Mouse (Mus musculus) heart, postnatal 0 days (tissue): ENCODE results near the gene Mgat4a. TPM values are rescaled to one million over a fixed set of nuclear protein-coding genes. Genes with fewer than 3 reads are reported as not detected.

ENCODE experiments used
- ATAC-seq: fragments of 200-750 bp; cut with Nextera tagmentation; 2 replicates; pipeline ENCODE4 v1.8.0; 2017; ENCODE audit warnings: low read depth, moderate number of reproducible peaks, moderate library complexity; ENCODE audit not compliant: insufficient read depth
- DNase-seq: peaks from one replicate; pipeline ENCODE4 v3.0.0-alpha.2; 2016; ENCODE audit warnings: low spot score
- H3K27ac ChIP-seq: fragments of 300-500 bp; sonication (generic); 2 replicates; pipeline ENCODE4 v1.5.1; 2014; ENCODE audit warnings: low read depth, mild to moderate bottlenecking
- H3K27me3 ChIP-seq: fragments of 300-500 bp; sonication (generic); 2 replicates; pipeline ENCODE4 v1.6.1; 2014; ENCODE audit warnings: low read length, mixed read lengths; ENCODE audit not compliant: control insufficient read depth, insufficient read depth
- H3K36me3 ChIP-seq: fragments of 300-500 bp; sonication (generic); replicated peaks from 2 replicates; pipeline ENCODE4 v1.6.1; 2014; ENCODE audit warnings: low read length, mixed read lengths; ENCODE audit not compliant: control insufficient read depth, insufficient read depth
- H3K4me1 ChIP-seq: fragments of 300-500 bp; sonication (generic); 2 replicates; pipeline ENCODE4 v1.6.1; 2014; ENCODE audit warnings: antibody characterized with exemption; ENCODE audit not compliant: control insufficient read depth, insufficient read depth
- H3K4me2 ChIP-seq: fragments of 300-500 bp; sonication (generic); 2 replicates; pipeline ENCODE4 v1.6.1; 2014; ENCODE audit warnings: low read depth, mild to moderate bottlenecking, low read length, moderate library complexity
- H3K4me3 ChIP-seq: fragments of 300-500 bp; sonication (generic); 2 replicates; pipeline ENCODE4 v1.5.1; 2014; ENCODE audit warnings: low read depth, low read length
- H3K9ac ChIP-seq: fragments of 300-500 bp; sonication (generic); replicated peaks from 2 replicates; pipeline ENCODE4 v1.6.1; 2014; ENCODE audit warnings: low read depth, low read length, mixed read lengths
- H3K9me3 ChIP-seq: fragments of 300-500 bp; sonication (generic); replicated peaks from 2 replicates; pipeline ENCODE4 v1.6.1; 2016; ENCODE audit warnings: low read length; ENCODE audit not compliant: control insufficient read depth
- CTCF ChIP-seq: IDR thresholded peaks from 2 replicates; pipeline ENCODE4 v1.5.1; 2016; ENCODE audit warnings: antibody characterized with exemption, control low read depth, low read depth
- EP300 ChIP-seq: IDR thresholded peaks from 2 replicates; pipeline ENCODE4 v1.6.1; 2016; ENCODE audit warnings: antibody characterized with exemption, low read depth
- WGBS: fragments of 180-500 bp; shearing (Covaris S2); extraction: QIAGEN DNeasy Blood & Tissue Kit; methylation state at CpG from one replicate; pipeline ENCODE4 v1.1.7; 2014; 5-methylcytosine and 5-hydroxymethylcytosine counted together
- polyA plus RNA-seq: library from polyadenylated mRNA; unstranded; fragments of >200 nt; fragmentation: Nextera tagmentation; extraction: Ambion mirVana; gene quantifications from 2 replicates; pipeline ENCODE4 v1.2.1, GENCODE M21; 2015
- total RNA-seq: library from RNA; depleted of rRNA; stranded (reverse); fragments of >200 nt; gene quantifications from 2 replicates; pipeline ENCODE4 v1.2.3, GENCODE M21; 2014; ENCODE audit warnings: low replicate concordance; rRNA removed

Mgat4a gene
- total RNA-seq (7.3 and 24.4 TPM in 2 replicates), polyA plus RNA-seq (3.3 and 4.4 TPM in 2 replicates)

DNA sequence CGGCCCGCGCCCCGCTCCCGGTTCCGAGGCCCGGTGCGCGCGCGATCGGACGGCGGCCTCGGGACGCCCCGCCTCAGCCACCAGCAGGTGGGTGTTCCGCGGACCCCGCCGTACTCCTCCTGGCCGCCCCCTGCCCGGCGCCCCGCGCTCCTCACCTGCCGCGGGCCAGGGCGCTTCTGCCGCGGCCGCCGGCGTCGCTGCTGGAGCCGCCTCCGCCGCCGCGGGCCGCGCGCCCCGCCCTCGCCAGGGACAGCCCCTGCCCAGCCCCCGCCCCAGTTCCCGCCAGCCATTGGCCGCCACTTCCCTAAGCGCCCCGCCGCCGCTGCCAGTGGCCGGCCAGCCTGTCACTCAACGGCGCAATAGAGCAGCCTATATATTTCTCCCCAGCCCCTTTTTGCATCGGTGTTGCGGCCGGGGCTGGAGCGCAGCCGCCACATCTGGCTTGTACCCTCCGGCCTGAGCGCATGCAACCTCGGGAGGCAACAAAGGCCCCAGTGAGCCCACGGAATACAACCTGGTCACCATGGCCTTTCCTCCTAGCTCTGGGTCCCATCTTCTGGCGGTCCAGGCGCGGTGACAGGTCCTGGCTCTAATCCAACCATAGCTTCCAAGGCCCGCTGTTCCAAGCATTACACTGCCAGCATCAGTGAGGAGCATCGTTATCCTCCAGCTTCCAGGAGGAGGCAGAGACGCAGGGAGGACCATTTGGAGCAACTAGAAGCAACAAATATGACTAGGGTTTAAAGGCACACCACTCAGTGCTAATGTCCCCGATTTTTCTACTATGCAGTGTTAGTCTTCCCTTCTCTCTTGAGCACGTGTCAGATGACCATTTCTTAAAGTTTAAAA is at the start of gene Mgat4a:
Mgat4a (minus strand) TSS at position 207 of the 849 bp plus-strand sequence.
- peak; percentile 99 for ATAC-seq
- peak within 1 kb of the TSS; percentile 98 for H3K4me2 ChIP-seq
- H3K9ac ChIP-seq, result peak within 1 kb of the TSS; percentile 84
- peak within 1 kb of the TSS; percentile 44 for H3K27ac ChIP-seq
- WGBS, result 2% methylated on average over 49 of the region's 72 CpGs
- no peaks in the 10 kb centered on the region for H3K9me3 ChIP-seq
- 0 out of 2 replicates have a peak, but pooled peaks cover 3% of the 10 kb centered on the region for H3K4me1 ChIP-seq
- DNase-seq, result peak; percentile 91
- peaks cover 14% of the 10 kb centered on the region for H3K27me3 ChIP-seq
- peak within 1 kb of the TSS; percentile 86 for H3K4me3 ChIP-seq
- TF ChIP-seq CTCF (0 out of 2 replicates have a peak, but pooled peaks have one; percentile 2), EP300 (0 out of 2 replicates have a peak, but pooled peaks have one; percentile 33)
- H3K36me3 ChIP-seq, result no peaks in the 10 kb centered on the region

DNA sequence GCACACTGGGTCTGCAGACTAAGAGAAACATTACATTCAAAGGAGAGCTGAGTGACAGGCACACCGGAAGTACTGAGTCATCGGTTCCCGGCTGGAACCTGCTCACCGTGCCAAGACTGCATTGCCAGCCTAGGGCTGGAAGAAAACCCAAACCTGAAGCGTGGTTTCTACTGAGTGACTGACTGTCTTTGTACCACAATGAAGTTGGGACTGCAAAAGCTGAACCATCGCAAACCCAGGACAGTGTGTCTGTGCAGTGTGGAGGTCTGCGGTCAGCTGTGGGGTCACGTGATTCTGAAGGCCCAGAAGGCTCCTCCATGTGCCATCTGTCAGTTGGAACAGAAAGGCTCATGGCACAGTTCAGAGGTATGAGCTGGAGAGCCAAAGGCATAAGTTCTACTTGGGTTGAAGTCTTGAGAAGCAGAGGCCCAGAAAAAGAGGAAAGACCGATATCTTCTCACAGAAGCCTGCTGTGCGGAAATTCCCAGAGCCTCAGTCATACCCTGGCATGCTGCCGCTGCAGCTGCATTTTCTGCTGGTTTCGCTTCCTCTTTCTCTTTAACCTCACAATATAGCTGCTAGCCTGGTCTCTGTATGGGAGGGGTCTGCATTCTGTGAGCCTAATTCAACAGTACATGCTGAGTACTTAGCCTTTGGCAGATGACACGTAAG is 45.1 kb upstream of the Mgat4a start:
- WGBS, result 60% methylated on average over 13 of the region's 13 CpGs
- Histone ChIP-seq H3K4me3 (no peak overlapping the region), H3K4me1 (peaks cover 4% of the 10 kb centered on the region; the same call in 1 of the 2 replicates), H3K9me3 (no peaks in the 10 kb centered on the region), H3K27ac (peak overlapping the region; percentile 71), H3K4me2 (no peak overlapping the region; the same call in 1 of the 2 replicates), H3K36me3 (no peaks in the 10 kb centered on the region), H3K9ac (no peak overlapping the region), H3K27me3 (no peaks in the 10 kb centered on the region)
- DNase-seq, result peak; percentile 36
- ATAC-seq, result peak; percentile 69
- TF ChIP-seq CTCF (no peak), EP300 (no peak)

GRCm38 (mm10) chr1:37583795-37584464 is 43.1 kb upstream of the Mgat4a start:
- no peak overlapping the region for H3K27ac ChIP-seq
- no peaks in the 10 kb centered on the region for H3K27me3 ChIP-seq
- 46% methylated on average over 9 of the region's 9 CpGs for WGBS
- H3K4me2 ChIP-seq, result no peak overlapping the region
- DNase-seq, result no peak
- H3K9me3 ChIP-seq, result no peaks in the 10 kb centered on the region
- no peaks in the 10 kb centered on the region for H3K36me3 ChIP-seq
- no peak overlapping the region for H3K9ac ChIP-seq
- TF ChIP-seq CTCF, result no peak
- no peak for TF ChIP-seq EP300
- no peak for ATAC-seq
- H3K4me3 ChIP-seq, result no peak overlapping the region
- peaks cover 4% of the 10 kb centered on the region; the same call in 1 of the 2 replicates for H3K4me1 ChIP-seq

DNA sequence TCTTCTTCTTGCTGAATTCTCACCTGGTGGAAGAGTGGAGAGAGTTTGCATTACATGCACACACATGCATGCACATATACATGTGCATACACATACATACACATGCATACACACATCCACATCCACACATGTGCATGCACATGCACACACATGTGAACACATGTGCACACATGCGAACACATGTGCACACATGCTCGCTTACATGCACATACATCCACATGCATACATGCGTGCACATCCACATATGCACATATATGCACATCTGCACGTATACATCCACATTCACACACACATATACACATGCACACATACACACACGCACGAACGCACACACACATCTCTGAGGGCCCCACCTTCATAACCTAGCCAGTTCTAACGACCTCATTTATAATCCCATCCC is 42.4 kb upstream of the Mgat4a start:
- Histone ChIP-seq H3K9me3 (no peaks in the 10 kb centered on the region), H3K27ac (no peak overlapping the region), H3K9ac (no peak overlapping the region), H3K4me1 (peaks cover 4% of the 10 kb centered on the region; the same call in 1 of the 2 replicates), H3K4me2 (no peak overlapping the region), H3K27me3 (no peaks in the 10 kb centered on the region), H3K36me3 (no peaks in the 10 kb centered on the region), H3K4me3 (no peak overlapping the region)
- WGBS, result 91% methylated on average over 8 of the region's 8 CpGs
- DNase-seq (no peak), ATAC-seq (no peak)
- no peak for TF ChIP-seq CTCF
- no peak for TF ChIP-seq EP300

DNA sequence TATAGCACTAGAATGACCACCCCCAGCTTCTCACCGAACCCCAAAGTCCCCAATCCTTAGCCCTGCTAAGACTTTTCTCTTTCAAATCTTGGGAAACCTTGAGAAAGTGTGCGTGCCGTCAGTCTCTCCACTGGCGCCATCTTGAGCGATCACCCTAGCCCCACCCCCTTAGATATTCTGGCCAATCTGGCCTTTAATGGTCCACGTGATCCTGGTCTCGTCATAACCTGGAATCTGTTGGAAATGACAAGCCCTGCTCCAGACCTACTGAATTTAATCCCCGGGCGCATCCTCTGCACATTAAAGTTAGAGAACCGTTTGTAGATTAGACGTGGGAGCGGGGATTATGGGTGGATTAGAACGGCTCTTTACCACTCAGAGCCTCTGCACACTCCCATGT is 38.9 kb upstream of the Mgat4a start:
- Histone ChIP-seq H3K4me1 (no peaks in the 10 kb centered on the region), H3K9ac (no peak overlapping the region), H3K4me2 (no peak overlapping the region), H3K4me3 (no peak overlapping the region), H3K9me3 (no peaks in the 10 kb centered on the region), H3K27me3 (no peaks in the 10 kb centered on the region), H3K36me3 (no peaks in the 10 kb centered on the region), H3K27ac (no peak overlapping the region)
- TF ChIP-seq EP300 (no peak), CTCF (no peak)
- no peak for ATAC-seq
- 89% methylated on average over 13 of the region's 13 CpGs for WGBS
- DNase-seq, result no peak
